Mouse (Mus musculus) midbrain, embryonic 12.5 days (tissue): ENCODE data around the gene Gm10134. TPM values are rescaled to one million over a fixed set of nuclear protein-coding genes. Genes with fewer than 3 reads are reported as not detected.

Experiments
- ATAC-seq: fragments of 200-750 bp; cut with Nextera tagmentation; 2 replicates; pipeline ENCODE4 v1.8.0; 2017; ENCODE audit warnings: low read depth, moderate TSS enrichment, moderate library complexity; ENCODE audit not compliant: low FRiP score
- H3K27ac ChIP-seq: fragments of 300-500 bp; sonication (generic); replicated peaks from 2 replicates; pipeline ENCODE4 v1.5.1; 2016; ENCODE audit warnings: mild to moderate bottlenecking
- H3K27me3 ChIP-seq: fragments of 300-500 bp; sonication (generic); 2 replicates; pipeline ENCODE4 v1.6.1; 2016; ENCODE audit warnings: mild to moderate bottlenecking
- H3K36me3 ChIP-seq: fragments of 300-500 bp; sonication (generic); 2 replicates; pipeline ENCODE4 v1.6.1; 2016
- H3K4me1 ChIP-seq: fragments of 300-500 bp; sonication (generic); 2 replicates; pipeline ENCODE4 v1.6.1; 2016
- H3K4me2 ChIP-seq: fragments of 300-500 bp; sonication (generic); replicated peaks from 2 replicates; pipeline ENCODE4 v1.6.1; 2016; ENCODE audit warnings: mild to moderate bottlenecking, moderate library complexity
- H3K4me3 ChIP-seq: fragments of 300-500 bp; sonication (generic); 2 replicates; pipeline ENCODE4 v1.5.1; 2016; ENCODE audit warnings: mild to moderate bottlenecking
- H3K9ac ChIP-seq: fragments of 300-500 bp; sonication (generic); replicated peaks from 2 replicates; pipeline ENCODE4 v1.6.1; 2016; ENCODE audit warnings: mild to moderate bottlenecking, moderate library complexity
- H3K9me3 ChIP-seq: fragments of 300-500 bp; sonication (generic); 2 replicates; pipeline ENCODE4 v1.6.1; 2016; ENCODE audit warnings: mild to moderate bottlenecking
- WGBS: fragments of 180-500 bp; shearing (Covaris S2); methylation state at CpG from one replicate; pipeline ENCODE4 v1.1.7; 2016; 5-methylcytosine and 5-hydroxymethylcytosine counted together
- polyA plus RNA-seq: library from polyadenylated mRNA; unstranded; fragments of >200 nt; fragmentation: Nextera tagmentation; extraction: Ambion mirVana; gene quantifications from 2 replicates; pipeline ENCODE4 v1.2.1, GENCODE M21; 2016

The Gm10134 gene
- polyA plus RNA-seq, 1 experiment from 2014 or later, result 1.5 TPM

DNA sequence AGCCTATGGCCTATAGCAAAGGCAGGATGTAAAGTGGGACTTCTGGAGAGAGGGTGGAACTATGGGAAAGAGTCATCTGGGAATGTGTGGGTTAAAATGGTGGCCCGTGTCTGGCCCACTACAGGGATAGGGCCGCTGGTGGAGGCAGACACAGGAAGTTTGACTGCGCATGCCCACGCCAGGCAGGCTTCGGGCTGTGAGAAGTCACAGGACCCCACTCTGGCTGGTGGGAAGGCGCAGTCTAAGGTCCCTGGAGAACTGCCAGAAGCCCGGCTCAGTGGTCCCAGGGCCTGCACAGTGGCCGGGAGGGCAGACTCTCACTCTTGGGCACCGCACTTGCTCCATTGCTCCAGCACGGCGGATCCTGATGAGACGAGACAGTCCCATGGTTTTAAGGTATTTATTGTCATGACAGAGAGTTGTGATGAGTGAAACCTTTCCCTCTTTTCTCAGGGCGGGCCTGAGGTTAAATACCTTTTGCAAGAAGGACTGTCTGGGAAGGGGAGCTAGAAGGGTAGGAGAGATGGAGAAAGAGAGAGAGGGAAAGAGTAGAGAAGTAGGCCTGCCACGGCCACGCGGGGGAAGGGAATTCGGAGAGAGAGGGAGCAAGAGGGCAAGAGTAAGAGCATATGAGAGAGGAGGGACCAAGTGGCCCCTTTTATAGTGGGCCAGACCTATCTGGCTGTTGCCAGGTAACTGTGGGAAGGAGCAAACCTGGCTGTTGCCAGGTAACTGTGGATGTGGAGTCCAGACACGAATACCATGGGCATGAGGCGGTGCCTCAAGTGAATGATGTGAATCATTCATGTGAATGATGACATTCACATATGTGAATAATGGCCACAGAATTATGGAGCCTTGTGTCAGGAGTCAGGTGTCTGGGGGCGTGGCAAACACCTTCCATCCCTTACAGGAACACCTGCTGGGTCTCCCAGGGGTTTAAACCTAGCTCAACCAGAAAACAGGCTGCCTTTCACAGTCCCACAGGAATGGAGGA, 26.4 kb upstream of the Gm10134 start:
- ATAC-seq, result no peak
- WGBS, result 83% methylated on average over 20 of the region's 20 CpGs
- H3K9ac ChIP-seq, result no peak overlapping the region

GRCm38 (mm10) chr2:28483861-28484260, 22.0 kb upstream of the Gm10134 start:
- no peaks in the 10 kb centered on the region for H3K27me3 ChIP-seq
- WGBS, result 79% methylated on average over 2 of the region's 2 CpGs

More for the DNA sequence above, 26.4 kb upstream of the Gm10134 start:
- Histone ChIP-seq H3K4me2 (no peak overlapping the region), H3K4me3 (no peak overlapping the region), H3K4me1 (no peaks in the 10 kb centered on the region), H3K27me3 (no peaks in the 10 kb centered on the region), H3K27ac (no peak overlapping the region), H3K36me3 (no peaks in the 10 kb centered on the region), H3K9me3 (no peaks in the 10 kb centered on the region)

DNA sequence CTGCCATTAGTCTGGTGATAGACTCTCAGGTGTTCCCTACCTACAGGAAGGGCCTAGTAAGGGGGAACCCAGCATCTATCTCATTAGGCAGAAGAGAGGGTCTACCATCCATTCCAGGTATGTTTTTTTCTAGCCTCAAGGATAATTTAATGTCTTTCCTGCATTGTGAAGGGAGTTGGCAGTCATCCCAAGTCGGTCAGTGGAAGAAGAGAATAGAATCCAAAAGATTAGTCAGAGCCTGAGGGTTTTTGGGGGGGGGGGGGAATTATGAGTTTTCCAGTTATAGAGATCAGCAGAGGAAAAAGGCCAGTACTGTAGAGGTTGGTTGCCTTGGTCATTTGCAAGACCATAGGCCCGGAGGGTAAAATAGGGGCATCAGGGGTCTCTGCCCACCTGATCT, 11.4 kb upstream of the Gm10134 start:
- Histone ChIP-seq H3K4me2 (no peak overlapping the region), H3K36me3 (no peaks in the 10 kb centered on the region), H3K27me3 (no peaks in the 10 kb centered on the region), H3K27ac (no peak overlapping the region), H3K9ac (no peak overlapping the region), H3K9me3 (no peaks in the 10 kb centered on the region), H3K4me3 (no peak overlapping the region), H3K4me1 (no peaks in the 10 kb centered on the region)
- no peak for ATAC-seq
- 90% methylated on average over 2 of the region's 2 CpGs for WGBS

More at GRCm38 (mm10) chr2:28483861-28484260, 22.0 kb upstream of the Gm10134 start:
- Histone ChIP-seq H3K4me1 (no peaks in the 10 kb centered on the region), H3K4me2 (no peak overlapping the region), H3K27ac (no peak overlapping the region), H3K9ac (no peak overlapping the region), H3K36me3 (no peaks in the 10 kb centered on the region), H3K9me3 (no peaks in the 10 kb centered on the region), H3K4me3 (no peak overlapping the region)
- no peak for ATAC-seq

GRCm38 (mm10) chr2:28495207-28495756, 10.6 kb upstream of the Gm10134 start:
- Histone ChIP-seq H3K27ac (no peak overlapping the region), H3K9ac (no peak overlapping the region), H3K36me3 (no peaks in the 10 kb centered on the region), H3K4me3 (no peak overlapping the region), H3K27me3 (no peaks in the 10 kb centered on the region), H3K4me2 (no peak overlapping the region), H3K9me3 (no peaks in the 10 kb centered on the region), H3K4me1 (no peaks in the 10 kb centered on the region)
- WGBS, result 84% methylated on average over 14 of the region's 14 CpGs
- no peak for ATAC-seq

- WGBS, result 84% methylated on average over 16 of the region's 16 CpGs
Measured at GRCm38 (mm10) chr2:28495801-28496595, 9.9 kb upstream of the Gm10134 start.

GRCm38 (mm10) chr2:28496671-28497070, 9.2 kb upstream of the Gm10134 start, which contains the start of gene Gbgt1:
Gene Gbgt1, plus strand, starts transcription at chr2:28496891.
- no peak within 1 kb of the TSS for H3K9ac ChIP-seq
- 71% methylated on average over 5 of the region's 5 CpGs for WGBS
- no peak within 1 kb of the TSS for H3K4me3 ChIP-seq
- H3K4me2 ChIP-seq, result no peak within 1 kb of the TSS
- H3K36me3 ChIP-seq, result no peaks in the 10 kb centered on the region
- no peaks in the 10 kb centered on the region for H3K27me3 ChIP-seq
- ATAC-seq, result no peak
- H3K27ac ChIP-seq, result no peak within 1 kb of the TSS
- no peaks in the 10 kb centered on the region for H3K9me3 ChIP-seq
- no peaks in the 10 kb centered on the region for H3K4me1 ChIP-seq

More at GRCm38 (mm10) chr2:28495801-28496595, 9.9 kb upstream of the Gm10134 start:
- H3K9me3 ChIP-seq, result no peaks in the 10 kb centered on the region
- no peak overlapping the region for H3K27ac ChIP-seq
- H3K27me3 ChIP-seq, result no peaks in the 10 kb centered on the region
- no peak overlapping the region for H3K4me3 ChIP-seq
- H3K4me2 ChIP-seq, result no peak overlapping the region
- H3K9ac ChIP-seq, result no peak overlapping the region
- H3K4me1 ChIP-seq, result no peaks in the 10 kb centered on the region
- ATAC-seq, result no peak
- no peaks in the 10 kb centered on the region for H3K36me3 ChIP-seq

DNA sequence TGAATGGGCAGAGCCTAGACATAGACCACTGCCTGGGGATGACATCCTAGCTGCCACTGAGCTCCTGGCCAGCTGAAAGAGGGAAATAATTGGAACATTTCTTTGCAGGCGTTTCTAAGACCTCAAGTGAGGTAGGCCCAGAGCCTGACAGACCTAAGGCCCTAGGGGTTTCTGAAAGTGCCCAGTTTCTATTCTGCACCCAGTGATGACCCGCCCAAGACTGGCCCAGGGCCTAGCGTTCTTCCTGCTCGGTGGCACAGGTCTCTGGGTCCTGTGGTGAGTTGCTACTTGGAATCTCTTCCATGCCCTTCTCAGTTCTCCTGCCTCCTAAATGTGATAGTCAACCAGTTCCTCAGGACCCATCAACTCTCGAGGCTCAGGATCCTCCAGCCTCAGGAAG, 8.3 kb upstream of the Gm10134 start:
- Histone ChIP-seq H3K27ac (no peak overlapping the region), H3K4me1 (no peaks in the 10 kb centered on the region), H3K36me3 (no peaks in the 10 kb centered on the region), H3K27me3 (no peaks in the 10 kb centered on the region), H3K4me2 (no peak overlapping the region), H3K9me3 (no peaks in the 10 kb centered on the region), H3K4me3 (no peak overlapping the region), H3K9ac (no peak overlapping the region)
- 84% methylated on average over 5 of the region's 5 CpGs for WGBS
- ATAC-seq, result no peak

- no peaks in the 10 kb centered on the region for H3K36me3 ChIP-seq
- 89% methylated on average over 4 of the region's 4 CpGs for WGBS
Measured at GRCm38 (mm10) chr2:28498431-28498830, 7.5 kb upstream of the Gm10134 start.

GRCm38 (mm10) chr2:28502987-28503386, 2.9 kb upstream of the Gm10134 start:
- Histone ChIP-seq H3K9ac (no peak overlapping the region), H3K4me3 (no peak overlapping the region), H3K4me1 (no peaks in the 10 kb centered on the region), H3K27ac (no peak overlapping the region), H3K4me2 (no peak overlapping the region), H3K36me3 (no peaks in the 10 kb centered on the region), H3K27me3 (no peaks in the 10 kb centered on the region), H3K9me3 (no peaks in the 10 kb centered on the region)
- ATAC-seq, result no peak
- 88% methylated on average over 10 of the region's 10 CpGs for WGBS

More at GRCm38 (mm10) chr2:28498431-28498830, 7.5 kb upstream of the Gm10134 start:
- Histone ChIP-seq H3K9ac (no peak overlapping the region), H3K27me3 (no peaks in the 10 kb centered on the region), H3K4me1 (no peaks in the 10 kb centered on the region), H3K4me2 (no peak overlapping the region), H3K9me3 (no peaks in the 10 kb centered on the region), H3K4me3 (no peak overlapping the region), H3K27ac (no peak overlapping the region)
- ATAC-seq, result no peak

- H3K9me3 ChIP-seq, result no peaks in the 10 kb centered on the region
- no peak overlapping the region for H3K4me2 ChIP-seq
- no peaks in the 10 kb centered on the region for H3K4me1 ChIP-seq
- H3K4me3 ChIP-seq, result no peak overlapping the region
- H3K27me3 ChIP-seq, result no peaks in the 10 kb centered on the region
- ATAC-seq, result no peak
- 89% methylated on average over 13 of the region's 13 CpGs for WGBS
- no peaks in the 10 kb centered on the region for H3K36me3 ChIP-seq
- H3K27ac ChIP-seq, result no peak overlapping the region
- no peak overlapping the region for H3K9ac ChIP-seq
Measured at GRCm38 (mm10) chr2:28504676-28505075, 1.2 kb upstream of the Gm10134 start.

GRCm38 (mm10) chr2:28506291-28506690, 396 bp downstream of the Gm10134 start:
- Histone ChIP-seq H3K4me3 (no peak overlapping the region), H3K9me3 (no peaks in the 10 kb centered on the region), H3K4me2 (no peak overlapping the region), H3K4me1 (no peaks in the 10 kb centered on the region), H3K27me3 (peaks cover 6% of the 10 kb centered on the region; the same call in 1 of the 2 replicates), H3K27ac (no peak overlapping the region), H3K9ac (no peak overlapping the region), H3K36me3 (no peaks in the 10 kb centered on the region)
- ATAC-seq, result no peak
- WGBS, result 90% methylated on average over 6 of the region's 6 CpGs
